Mouse (Mus musculus) E14TG2a.4 (cell line): ENCODE results near the gene Prkcd.
A peak's percentile ranks its signal among the peaks of the same experiment; 100 is the strongest.

Source experiments
- H3K27me3 ChIP-seq: 2 replicates; pipeline ENCODE4 v1.6.1; 2014; ENCODE audit warnings: low read length, control low read depth; ENCODE audit not compliant: insufficient read depth
- H3K36me3 ChIP-seq: 2 replicates; pipeline ENCODE4 v1.6.1; 2014; ENCODE audit warnings: low read length, control low read depth; ENCODE audit not compliant: insufficient read depth
- H3K4me1 ChIP-seq: replicated peaks from 2 replicates; pipeline ENCODE4 v1.6.1; 2014; ENCODE audit warnings: low read depth, low read length, control low read depth
- H3K4me3 ChIP-seq: replicated peaks from 2 replicates; pipeline ENCODE4 v1.5.1; 2014; ENCODE audit warnings: mild to moderate bottlenecking, low read length
- H3K9me3 ChIP-seq: 2 replicates; pipeline ENCODE4 v1.6.1; 2014; ENCODE audit warnings: low read length, control low read depth
- CTCF ChIP-seq: conservative IDR thresholded peaks from 2 replicates; pipeline ENCODE4 v1.5.1; 2014; ENCODE audit warnings: low read length
- NANOG ChIP-seq: IDR thresholded peaks from 2 replicates; pipeline ENCODE4 v1.6.1; 2014; ENCODE audit warnings: borderline replicate concordance, low read length, mixed read lengths
- POU5F1 ChIP-seq: IDR thresholded peaks from 2 replicates; pipeline ENCODE4 v1.6.1; 2014; ENCODE audit warnings: low read length, borderline replicate concordance

The Prkcd gene

GRCm38 (mm10) chr14:30590918-30591317 is 35.1 kb downstream of the Prkcd start:
- Histone ChIP-seq H3K4me3 (no peak overlapping the region), H3K27me3 (no peaks in the 10 kb centered on the region), H3K4me1 (peaks cover 52% of the 10 kb centered on the region), H3K36me3 (peaks cover 10% of the 10 kb centered on the region), H3K9me3 (no peaks in the 10 kb centered on the region)
- no peak for TF ChIP-seq POU5F1
- TF ChIP-seq CTCF = no peak
- TF ChIP-seq NANOG = no peak

GRCm38 (mm10) chr14:30590041-30590645 is 35.9 kb downstream of the Prkcd start:
- no peaks in the 10 kb centered on the region for H3K27me3 ChIP-seq
- H3K4me1 ChIP-seq = peaks cover 59% of the 10 kb centered on the region
- no peak overlapping the region for H3K4me3 ChIP-seq
- H3K36me3 ChIP-seq = peaks cover 4% of the 10 kb centered on the region; the same call in 1 of the 2 replicates
- H3K9me3 ChIP-seq = no peaks in the 10 kb centered on the region
- no peak for TF ChIP-seq POU5F1
- TF ChIP-seq CTCF = no peak
- no peak for TF ChIP-seq NANOG

DNA sequence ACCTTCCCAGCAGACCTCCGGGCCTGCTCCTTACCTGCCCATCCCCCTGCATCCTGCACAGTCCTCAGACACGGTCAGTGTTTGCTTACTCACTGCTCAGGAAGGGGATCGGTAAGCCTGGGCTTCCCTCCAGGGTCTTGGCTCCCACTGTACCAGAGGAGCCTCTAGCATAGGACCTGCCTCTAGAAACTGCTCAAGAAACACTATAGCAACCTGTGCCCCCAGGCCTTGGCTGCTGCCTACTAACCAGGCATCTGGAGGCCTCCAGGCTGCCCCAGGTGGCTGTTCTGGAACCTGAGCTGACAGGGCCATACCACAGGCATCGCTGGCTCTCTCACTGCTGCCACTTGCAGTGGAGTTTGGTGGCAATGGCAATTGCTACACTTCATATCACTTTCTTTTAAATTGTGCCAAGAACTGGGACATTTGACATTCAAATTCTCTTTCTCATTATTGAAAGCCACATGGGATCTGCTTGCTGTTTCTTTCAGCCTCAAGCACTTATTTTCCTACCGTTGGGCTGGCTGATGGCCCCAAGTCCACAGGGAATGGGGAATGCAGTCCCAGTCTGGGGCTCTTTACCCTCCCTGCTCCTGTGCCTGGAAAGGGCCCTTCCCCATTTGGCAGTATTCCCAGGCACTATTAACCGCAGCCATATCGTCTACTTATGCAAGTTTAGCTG is 39.1 kb downstream of the Prkcd start:
- H3K36me3 ChIP-seq = no peaks in the 10 kb centered on the region
- H3K4me1 ChIP-seq = peaks cover 70% of the 10 kb centered on the region
- no peaks in the 10 kb centered on the region for H3K9me3 ChIP-seq
- no peaks in the 10 kb centered on the region for H3K27me3 ChIP-seq
- no peak overlapping the region for H3K4me3 ChIP-seq
- TF ChIP-seq NANOG (no peak), POU5F1 (no peak), CTCF (no peak)

GRCm38 (mm10) chr14:30585323-30585722 is 40.7 kb downstream of the Prkcd start:
- H3K4me3 ChIP-seq = peak overlapping the region; percentile 62
- no peaks in the 10 kb centered on the region for H3K36me3 ChIP-seq
- TF ChIP-seq NANOG = no peak
- peak; percentile 21; the same call in 1 of the 2 replicates for TF ChIP-seq CTCF
- no peak for TF ChIP-seq POU5F1
- H3K27me3 ChIP-seq = no peaks in the 10 kb centered on the region
- H3K4me1 ChIP-seq = peaks cover 70% of the 10 kb centered on the region
- H3K9me3 ChIP-seq = no peaks in the 10 kb centered on the region

GRCm38 (mm10) chr14:30584497-30585251 is 41.3 kb downstream of the Prkcd start:
- Histone ChIP-seq H3K4me3 (peak overlapping the region; percentile 62), H3K27me3 (no peaks in the 10 kb centered on the region), H3K9me3 (no peaks in the 10 kb centered on the region), H3K36me3 (no peaks in the 10 kb centered on the region), H3K4me1 (peaks cover 70% of the 10 kb centered on the region)
- no peak for TF ChIP-seq CTCF
- no peak for TF ChIP-seq POU5F1
- no peak; the same call in 1 of the 2 replicates for TF ChIP-seq NANOG

DNA sequence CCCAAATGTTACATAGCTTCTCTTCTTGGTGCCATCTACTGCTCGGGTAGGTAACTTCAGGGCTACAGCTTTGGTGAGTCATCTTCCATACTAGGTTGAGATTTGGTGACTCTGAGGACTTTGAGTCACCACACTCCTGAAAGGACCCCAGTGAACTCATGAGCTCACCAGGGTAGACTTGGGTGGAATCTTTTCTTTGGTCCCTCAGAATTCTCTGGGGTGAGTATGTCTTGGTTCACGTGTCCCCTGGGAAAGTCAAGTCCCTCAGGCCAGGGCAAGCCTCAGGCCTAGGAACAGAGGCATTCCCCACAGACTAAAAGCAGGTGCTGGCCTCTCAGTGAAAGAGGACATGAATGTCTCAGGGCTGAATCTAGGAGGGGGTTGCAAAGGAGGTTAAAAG is 41.9 kb downstream of the Prkcd start:
- peaks cover 72% of the 10 kb centered on the region for H3K4me1 ChIP-seq
- TF ChIP-seq NANOG = no peak
- no peak for TF ChIP-seq CTCF
- TF ChIP-seq POU5F1 = no peak

DNA sequence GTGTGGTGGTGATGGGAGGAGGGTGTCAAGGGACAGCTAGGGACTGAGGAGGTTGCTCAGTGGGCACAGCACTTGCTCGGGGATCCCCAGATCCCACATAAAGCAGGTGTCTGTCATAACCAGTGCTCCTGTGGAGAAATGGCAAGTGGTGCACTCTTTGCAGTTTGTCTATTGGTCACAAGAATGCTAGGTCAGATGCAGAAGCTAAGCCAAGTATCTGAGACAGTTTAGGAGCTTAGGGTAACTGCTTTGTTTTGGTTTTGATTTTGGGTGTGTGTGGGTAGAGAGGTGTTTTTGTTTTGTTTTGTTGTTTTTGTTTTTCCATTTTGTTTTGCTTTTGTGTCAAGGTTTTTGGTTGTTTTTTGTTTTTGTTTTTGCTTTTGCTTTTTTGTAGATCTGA is 44.8 kb downstream of the Prkcd start:
- peaks cover 4% of the 10 kb centered on the region for H3K36me3 ChIP-seq
- TF ChIP-seq CTCF (no peak), POU5F1 (no peak), NANOG (no peak)
- H3K9me3 ChIP-seq = no peaks in the 10 kb centered on the region

More for the DNA sequence above, 41.9 kb downstream of the Prkcd start:
- peak overlapping the region; percentile 62 for H3K4me3 ChIP-seq
- H3K27me3 ChIP-seq = no peaks in the 10 kb centered on the region
- H3K9me3 ChIP-seq = no peaks in the 10 kb centered on the region
- H3K36me3 ChIP-seq = no peaks in the 10 kb centered on the region

DNA sequence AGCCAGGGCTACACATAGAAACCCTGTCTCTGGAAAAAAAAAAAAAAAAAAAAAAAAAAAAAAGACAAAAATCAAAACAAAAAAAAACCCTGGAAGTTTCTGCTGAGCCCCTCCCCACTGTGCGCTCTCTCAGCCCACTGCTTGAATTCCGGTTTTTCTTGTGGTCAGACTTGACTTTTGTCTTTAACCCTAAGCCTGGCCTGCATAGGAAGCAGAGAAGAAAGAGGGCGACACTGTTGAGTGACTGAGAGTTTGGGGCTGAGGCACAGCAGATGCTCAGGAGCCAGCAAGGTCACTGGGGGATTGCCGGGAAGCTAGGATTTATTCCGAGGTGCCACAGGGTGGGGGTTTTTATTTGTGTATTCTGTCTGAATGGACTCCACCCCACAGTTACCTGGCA is 46.1 kb downstream of the Prkcd start:
- no peak for TF ChIP-seq CTCF
- no peaks in the 10 kb centered on the region for H3K9me3 ChIP-seq
- H3K27me3 ChIP-seq = no peaks in the 10 kb centered on the region
- no peak overlapping the region for H3K4me3 ChIP-seq
- peaks cover 81% of the 10 kb centered on the region for H3K4me1 ChIP-seq
- peaks cover 18% of the 10 kb centered on the region for H3K36me3 ChIP-seq

More for the DNA sequence above, 44.8 kb downstream of the Prkcd start:
- Histone ChIP-seq H3K4me3 (no peak overlapping the region), H3K27me3 (no peaks in the 10 kb centered on the region), H3K4me1 (peaks cover 79% of the 10 kb centered on the region)
